Mouse (Mus musculus): ENCODE data around the gene Traf4.

Gene Traf4

GRCm38 (mm10) chr11:78189234-78190040 is 24.0 kb upstream of the Traf4 start:
- ChIA-PET CTCF (interaction anchor here in 2 of 4 experiments (0.5 to 1.7 kb wide), 7 partner anchors 12 to 776 kb away, joined by 3 to 8 read pairs (median 3); partner anchors contain the start of genes Nek8 (in 1 of the 2) and Tlcd1 (in 1 of the 2)), POLR2A (interaction anchor here (0.5 to 14.4 kb wide), 58 partner anchors 6 to 501 kb away, joined by 3 to 254 read pairs (median 4); partner anchors contain the start of genes 2610507B11Rik (in 3 of the 4), Nek8 (in 3 of the 4), Tlcd1 (in 3 of the 4) and Pigs (in 2 of the 4))

GRCm38 (mm10) chr11:78188331-78189233 is 23.2 kb upstream of the Traf4 start, which contains the start of gene Rab34:
TSS of gene Rab34 (plus strand) at chr11:78188430.
- ChIA-PET CTCF (interaction anchor here in 2 of 4 experiments (0.5 to 1.7 kb wide), 6 partner anchors 11 to 776 kb away, joined by 3 to 8 read pairs (median 4); partner anchors contain the start of genes Nek8 (in 1 of the 2) and Tlcd1 (in 1 of the 2)), POLR2A (interaction anchor here (0.5 to 14.4 kb wide), 61 partner anchors 5 to 501 kb away, joined by 3 to 254 read pairs (median 4); partner anchors contain the start of genes 2610507B11Rik (in 3 of the 4), Nek8 (in 3 of the 4), Tlcd1 (in 3 of the 4) and Fam222b (in 1 of the 4))

- ChIA-PET POLR2A (interaction anchor here in 3 of 4 experiments (0.7 to 16.1 kb wide), 28 partner anchors 10 to 203 kb away, joined by 3 to 461 read pairs (median 16); partner anchors contain the start of genes Phf12 (in 2 of the 3), Proca1 (in 2 of the 3), Traf4 (in 2 of the 3) and 2610507B11Rik (in 1 of the 3)), CTCF (interaction anchor here in 1 of 4 experiments (1.0 to 2.5 kb wide), 3 partner anchors 10 to 26 kb away, joined by 3 to 29 read pairs (median 14); no protein-coding TSS in a partner anchor)
These were observed 19.3 kb upstream of the Traf4 start for GRCm38 (mm10) chr11:78184702-78185101.

GRCm38 (mm10) chr11:78183884-78184514 is 18.6 kb upstream of the Traf4 start:
- ChIA-PET POLR2A (interaction anchor here (0.6 to 16.1 kb wide), 136 partner anchors 10 to 691 kb away, joined by 3 to 461 read pairs (median 5); partner anchors contain the start of genes Fam222b (in 3 of the 4), Flot2 (in 3 of the 4), Phf12 (in 3 of the 4) and Pigs (in 3 of the 4)), CTCF (interaction anchor here in 2 of 4 experiments (0.6 to 2.5 kb wide), 12 partner anchors 10 to 421 kb away, joined by 3 to 29 read pairs (median 4); partner anchors contain the start of genes Dhrs13 (in 1 of the 2) and Myo18a (in 1 of the 2))

GRCm38 (mm10) chr11:78182961-78183844 is 17.8 kb upstream of the Traf4 start, which contains the start of gene Rpl23a:
TSS of gene Rpl23a (minus strand) at chr11:78183584.
- CTCF ChIA-PET, result interaction anchor here in 3 of 4 experiments (0.5 to 2.5 kb wide), 16 partner anchors 9 to 1840 kb away, joined by 3 to 29 read pairs (median 4); partner anchors contain the start of genes Dhrs13 (in 1 of the 3) and Myo18a (in 1 of the 3)
- POLR2A ChIA-PET, result interaction anchor here (0.5 to 16.1 kb wide), 152 partner anchors 8 to 690 kb away, joined by 3 to 461 read pairs (median 4); partner anchors contain the start of genes Fam222b (in 3 of the 4), Flot2 (in 3 of the 4), Phf12 (in 3 of the 4) and Pigs (in 3 of the 4)

- ChIA-PET POLR2A (interaction anchor here (0.9 to 16.1 kb wide), 69 partner anchors 8 to 509 kb away, joined by 3 to 461 read pairs (median 6); partner anchors contain the start of genes Phf12 (in 3 of the 4), Traf4 (in 3 of the 4), Aldoc (in 2 of the 4) and Eral1 (in 2 of the 4)), CTCF (interaction anchor here in 2 of 4 experiments (0.7 to 2.5 kb wide), 4 partner anchors 12 to 1839 kb away, joined by 3 to 29 read pairs (median 4); no protein-coding TSS in a partner anchor)
These were observed 17.1 kb upstream of the Traf4 start for GRCm38 (mm10) chr11:78182450-78182849.

- CTCF ChIA-PET, result no interaction called here
- POLR2A ChIA-PET, result interaction anchor here (0.6 to 16.1 kb wide), 32 partner anchors 8 to 508 kb away, joined by 3 to 461 read pairs (median 13); partner anchors contain the start of genes Fam222b (in 2 of the 4), Phf12 (in 2 of the 4), Proca1 (in 2 of the 4) and Traf4 (in 2 of the 4)
These were observed 16.5 kb upstream of the Traf4 start for GRCm38 (mm10) chr11:78181830-78182357.

- CTCF ChIA-PET, result interaction anchor here in 1 of 4 experiments (0.8 kb wide), 1 partner anchor 21 kb away, joined by 3 read pairs; no protein-coding TSS in a partner anchor
- POLR2A ChIA-PET, result interaction anchor here (0.6 to 16.1 kb wide), 40 partner anchors 7 to 572 kb away, joined by 3 to 461 read pairs (median 4); partner anchors contain the start of genes Eral1 (in 2 of the 4), Phf12 (in 2 of the 4), Proca1 (in 2 of the 4) and Traf4 (in 2 of the 4)
These were observed 14.8 kb upstream of the Traf4 start for GRCm38 (mm10) chr11:78180081-78180761.

GRCm38 (mm10) chr11:78179438-78179999 is 14.1 kb upstream of the Traf4 start:
- ChIA-PET POLR2A (interaction anchor here (0.8 to 16.1 kb wide), 35 partner anchors 8 to 232 kb away, joined by 3 to 461 read pairs (median 4); partner anchors contain the start of genes Phf12 (in 2 of the 4), Proca1 (in 2 of the 4), Rab34 (in 2 of the 4) and Traf4 (in 2 of the 4)), CTCF (interaction anchor here in 1 of 4 experiments (0.6 to 2.9 kb wide), 3 partner anchors 16 to 160 kb away, joined by 3 to 10 read pairs (median 4); no protein-coding TSS in a partner anchor)

- POLR2A ChIA-PET, result interaction anchor here (0.6 to 16.1 kb wide), 39 partner anchors 8 to 285 kb away, joined by 3 to 461 read pairs (median 5); partner anchors contain the start of genes Phf12 (in 2 of the 4), Proca1 (in 2 of the 4), Rab34 (in 2 of the 4) and Traf4 (in 2 of the 4)
- CTCF ChIA-PET, result interaction anchor here in 2 of 4 experiments (0.6 to 3.6 kb wide), 11 partner anchors 12 to 353 kb away, joined by 3 to 35 read pairs (median 7); partner anchors contain the start of genes Dhrs13 (in 1 of the 2), Pipox (in 1 of the 2) and Traf4 (in 1 of the 2)
These were observed 13.6 kb upstream of the Traf4 start for GRCm38 (mm10) chr11:78178859-78179437.

- ChIA-PET CTCF (interaction anchor here in 3 of 4 experiments (0.5 to 3.6 kb wide), 24 partner anchors 11 to 352 kb away, joined by 3 to 35 read pairs (median 3); partner anchors contain the start of genes Dhrs13 (in 1 of the 3), Flot2 (in 1 of the 3), Pipox (in 1 of the 3) and Traf4 (in 1 of the 3)), POLR2A (interaction anchor here (0.6 to 16.1 kb wide), 56 partner anchors 9 to 351 kb away, joined by 3 to 461 read pairs (median 6); partner anchors contain the start of genes Eral1 (in 2 of the 4), Phf12 (in 2 of the 4), Rab34 (in 2 of the 4) and Sdf2 (in 2 of the 4))
These were observed 12.8 kb upstream of the Traf4 start for GRCm38 (mm10) chr11:78177903-78178858.

GRCm38 (mm10) chr11:78177437-78177836 is 12.0 kb upstream of the Traf4 start:
- ChIA-PET CTCF (interaction anchor here (0.5 to 3.6 kb wide), 23 partner anchors 10 to 351 kb away, joined by 3 to 35 read pairs (median 4); partner anchors contain the start of genes Dhrs13 (in 1 of the 4), Flot2 (in 1 of the 4) and Traf4 (in 1 of the 4)), POLR2A (interaction anchor here (0.7 to 16.1 kb wide), 55 partner anchors 9 to 350 kb away, joined by 3 to 461 read pairs (median 5); partner anchors contain the start of genes Eral1 (in 2 of the 4), Phf12 (in 2 of the 4), Rab34 (in 2 of the 4) and Traf4 (in 2 of the 4))
